Mouse (Mus musculus) small intestine, adult 2 months (tissue): ENCODE data around the gene Sorl1.

Source experiments
- CTCF ChIP-seq: fragments of 200-500 bp; IDR thresholded peaks from 2 replicates; pipeline ENCODE4 v1.5.1; 2012; ENCODE audit warnings: low read depth, mild to moderate bottlenecking, control low read depth, inconsistent platforms, low read length, moderate library complexity, mixed read lengths; ENCODE audit not compliant: insufficient replicate concordance, insufficient read length; ENCODE audit errors: extremely low read depth
- POLR2A ChIP-seq: fragments of 200-500 bp; IDR thresholded peaks from 2 replicates; pipeline ENCODE4 v1.6.1; 2012; ENCODE audit warnings: low read depth, mild to moderate bottlenecking, control low read depth, inconsistent platforms, low read length, moderate library complexity

DNA sequence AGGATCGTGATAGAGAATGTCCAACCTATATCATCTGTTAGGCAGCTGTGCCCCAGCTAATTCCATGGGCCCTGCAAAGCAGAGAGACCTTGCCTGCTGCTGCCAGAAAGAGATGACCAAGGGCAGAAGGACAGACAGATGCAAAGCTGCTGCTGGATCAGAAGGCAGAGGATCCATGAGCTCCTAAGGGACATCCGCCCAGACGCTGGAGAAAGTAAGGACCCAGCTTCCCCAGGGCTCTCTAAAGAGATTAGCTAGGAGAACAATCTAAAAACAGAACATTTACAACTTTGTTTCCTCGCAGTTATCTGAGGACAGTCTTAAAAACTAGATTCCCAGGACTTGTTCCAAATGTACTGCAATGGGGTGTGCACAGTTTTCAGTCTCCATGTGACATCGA is 131.3 kb downstream of the Sorl1 start:
- TF ChIP-seq POLR2A (no peak), CTCF (no peak)
